Comparison of ENCODE assay signal across 8 mouse cellular contexts in genomic region chr12:105032147-105032831, GRCm38 (mm10). TPM values are rescaled to one million over a fixed set of nuclear protein-coding genes. Genes with fewer than 3 reads are reported as not detected.
DNase-seq lines count a peak whose midpoint lies in the region; ATAC-seq lines count a peak whose summit lies in the region.

Gene Glrx5, plus strand, starts transcription at chr12:105032688.

- H3K36me3 ChIP-seq in hindbrain, embryonic 12.5 days = peaks cover 8% of the 10 kb centered on the region; the same call in 1 of the 2 replicates

- H3K4me3 ChIP-seq in hindbrain, embryonic 12.5 days = peak within 1 kb of the TSS; percentile 91

- peak; percentile 100 for DNase-seq in NIH3T3 (ENCODE audit: low read depth)
- DNase-seq in cerebellum, postnatal 10 days = peak; percentile 98 to 99
- DNase-seq in frontal cortex, postnatal 10 days (ENCODE audit: low spot score in 2 of 2) = peak; percentile 100
- peak; percentile 98 to 100 for DNase-seq in layer of hippocampus, postnatal 14 days (ENCODE audit: low spot score in 2 of 2)
- peak; percentile 98 for DNase-seq in lung, postnatal 14 days
- peak; percentile 99 for DNase-seq in retina, adult 2 months (ENCODE audit: low read depth, low spot score)
- DNase-seq in thymus, postnatal 36 days = peak; percentile 95 to 99

- no peaks in the 10 kb centered on the region for H3K9me3 ChIP-seq in hindbrain, embryonic 12.5 days (replicated peaks)

- H3K27me3 ChIP-seq in hindbrain, embryonic 12.5 days = no peaks in the 10 kb centered on the region

- peaks cover 38% of the 10 kb centered on the region for H3K4me1 ChIP-seq in hindbrain, embryonic 12.5 days

- peak within 1 kb of the TSS; percentile 80 for H3K27ac ChIP-seq in hindbrain, embryonic 12.5 days

- H3K4me2 ChIP-seq in hindbrain, embryonic 12.5 days (replicated peaks) = peak within 1 kb of the TSS; percentile 97

- peak within 1 kb of the TSS; percentile 89 for H3K9ac ChIP-seq in hindbrain, embryonic 12.5 days

- ATAC-seq in hindbrain, embryonic 12.5 days (ENCODE audit: low FRiP score) = peak; percentile 99

- under 1% methylated on average over 72 of the region's 72 CpGs for WGBS in hindbrain, embryonic 12.5 days

RNA-seq across cellular contexts. Expression of gene Glrx5, which starts in this region (rescaled TPM):
- 149 and 157 TPM in 2 replicates for polyA plus RNA-seq in hindbrain, embryonic 12.5 days (2016; fragmentation: Nextera tagmentation; extraction: Ambion mirVana)
- 10 to 100 TPM; 57.1 to 65.6 TPM for total RNA-seq in layer of hippocampus, postnatal 14 days (2021)

Comparison
In these comparisons a context has a peak if more than half of its experiments do, and no peak if none do; other contexts are left out.
1. Peak in every context shown above with its lines: DNase-seq, ATAC-seq, H3K4me3 ChIP-seq and H3K27ac ChIP-seq.